Mouse (Mus musculus) forebrain, embryonic 12.5 days (tissue): ENCODE data around the gene Prkce. TPM values are rescaled to one million over a fixed set of nuclear protein-coding genes. Genes with fewer than 3 reads are reported as not detected.

Experiments
- ATAC-seq: fragments of 200-750 bp; cut with Nextera tagmentation; 2 replicates; pipeline ENCODE4 v1.8.0; 2017; ENCODE audit warnings: moderate TSS enrichment; ENCODE audit not compliant: low FRiP score
- H3K27ac ChIP-seq: fragments of 300-500 bp; sonication (generic); 2 replicates; pipeline ENCODE4 v1.5.1; 2016; ENCODE audit warnings: mild to moderate bottlenecking
- H3K27me3 ChIP-seq: fragments of 300-500 bp; sonication (generic); 2 replicates; pipeline ENCODE4 v1.6.1; 2016; ENCODE audit warnings: mild to moderate bottlenecking
- H3K36me3 ChIP-seq: fragments of 300-500 bp; sonication (generic); replicated peaks from 2 replicates; pipeline ENCODE4 v1.6.1; 2016; ENCODE audit warnings: mild to moderate bottlenecking
- H3K4me1 ChIP-seq: fragments of 300-500 bp; sonication (generic); 2 replicates; pipeline ENCODE4 v1.6.1; 2016
- H3K4me2 ChIP-seq: fragments of 300-500 bp; sonication (generic); 2 replicates; pipeline ENCODE4 v1.6.1; 2016; ENCODE audit warnings: mild to moderate bottlenecking, moderate library complexity
- H3K4me3 ChIP-seq: fragments of 300-500 bp; sonication (generic); replicated peaks from 2 replicates; pipeline ENCODE4 v1.5.1; 2016; ENCODE audit warnings: mild to moderate bottlenecking
- H3K9ac ChIP-seq: fragments of 300-500 bp; sonication (generic); 2 replicates; pipeline ENCODE4 v1.6.1; 2016; ENCODE audit warnings: mild to moderate bottlenecking
- H3K9me3 ChIP-seq: fragments of 300-500 bp; sonication (generic); 2 replicates; pipeline ENCODE4 v1.6.1; 2016
- WGBS: fragments of 180-500 bp; shearing (Covaris S2); methylation state at CpG from one replicate; pipeline ENCODE4 v1.1.7; 2016; 5-methylcytosine and 5-hydroxymethylcytosine counted together
- polyA plus RNA-seq: library from polyadenylated mRNA; unstranded; fragments of >200 nt; fragmentation: Nextera tagmentation; extraction: Ambion mirVana; gene quantifications from 2 replicates; pipeline ENCODE4 v1.2.1, GENCODE M21; 2016

Prkce gene
- polyA plus RNA-seq, 1 experiment from 2014 or later: 6.0 TPM

DNA sequence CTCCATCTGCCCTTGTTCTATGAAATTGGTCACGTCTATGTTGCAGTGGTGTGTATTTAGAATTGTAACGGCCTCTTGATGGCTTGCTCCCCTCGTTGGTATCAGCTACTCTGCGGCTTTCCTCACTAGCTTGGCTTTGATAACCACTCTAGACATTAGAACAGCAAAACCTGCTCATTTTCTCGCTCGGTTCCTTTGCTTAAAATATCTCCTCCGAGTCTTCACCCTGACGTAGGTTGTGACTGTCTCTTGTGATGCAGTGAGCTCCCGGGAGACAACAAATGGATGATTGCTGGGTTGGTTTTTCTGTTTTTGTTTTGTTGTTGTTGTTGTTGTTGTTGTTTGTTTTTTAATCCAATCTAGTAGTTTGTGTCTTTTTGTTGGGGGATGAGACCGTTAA, 361.4 kb downstream of the Prkce start:
- H3K27me3 ChIP-seq: no peaks in the 10 kb centered on the region
- no peak for ATAC-seq
- H3K27ac ChIP-seq: no peak overlapping the region
- H3K9ac ChIP-seq: no peak overlapping the region
- H3K4me2 ChIP-seq: no peak overlapping the region
- H3K9me3 ChIP-seq: no peaks in the 10 kb centered on the region
- no peaks in the 10 kb centered on the region for H3K36me3 ChIP-seq
- H3K4me1 ChIP-seq: peaks cover 6% of the 10 kb centered on the region; the same call in 1 of the 2 replicates
- H3K4me3 ChIP-seq: no peak overlapping the region
- WGBS: 91% methylated on average over 10 of the region's 10 CpGs

DNA sequence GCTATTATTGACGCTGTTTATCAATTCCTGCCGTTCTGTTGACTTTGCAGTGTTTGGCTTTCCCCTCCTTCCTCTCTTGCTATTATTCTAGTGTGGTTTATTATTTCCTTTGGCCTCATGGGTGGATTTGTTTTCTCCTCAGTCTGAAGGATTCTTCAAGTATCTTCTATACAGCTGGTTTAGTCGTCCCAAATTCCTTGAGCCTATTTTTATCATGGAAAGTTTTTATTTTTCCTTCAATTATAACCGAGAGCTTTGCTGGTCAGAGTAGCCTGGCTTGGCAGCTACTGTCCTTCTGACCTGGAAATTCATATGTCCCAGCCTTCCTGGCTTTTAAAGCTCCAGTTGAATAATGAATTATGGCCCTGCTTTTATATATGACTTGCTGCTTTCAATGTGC, 361.8 kb downstream of the Prkce start:
- H3K27me3 ChIP-seq: no peaks in the 10 kb centered on the region
- no peak overlapping the region for H3K27ac ChIP-seq
- H3K4me3 ChIP-seq: no peak overlapping the region
- WGBS: 90% methylated on average over 4 of the region's 4 CpGs
- peaks cover 6% of the 10 kb centered on the region; the same call in 1 of the 2 replicates for H3K4me1 ChIP-seq
- H3K36me3 ChIP-seq: no peaks in the 10 kb centered on the region
- H3K9me3 ChIP-seq: no peaks in the 10 kb centered on the region
- no peak for ATAC-seq
- H3K9ac ChIP-seq: no peak overlapping the region
- no peak overlapping the region for H3K4me2 ChIP-seq

DNA sequence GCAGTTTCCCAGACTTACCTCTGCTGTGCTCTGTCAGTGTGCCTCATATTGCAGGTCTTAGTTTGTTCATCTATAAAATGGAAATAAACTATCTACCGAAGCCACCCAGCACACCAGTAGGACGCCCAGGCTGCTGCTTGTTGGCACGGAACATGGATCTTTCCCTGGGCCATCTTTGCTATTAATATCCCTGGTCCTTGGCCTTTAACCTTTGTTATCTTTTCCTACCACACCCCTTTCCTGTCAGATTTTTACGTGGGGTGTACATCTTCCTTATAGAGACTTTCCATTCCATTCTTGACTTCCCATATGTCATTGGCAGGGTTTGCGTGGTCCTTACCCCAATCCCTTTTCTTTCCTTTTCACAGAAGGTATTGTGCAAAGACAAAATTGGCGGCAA, 363.6 kb downstream of the Prkce start:
- 88% methylated on average over 6 of the region's 6 CpGs for WGBS
- Histone ChIP-seq H3K27me3 (no peaks in the 10 kb centered on the region), H3K4me3 (no peak overlapping the region), H3K36me3 (no peaks in the 10 kb centered on the region), H3K4me1 (peaks cover 6% of the 10 kb centered on the region; the same call in 1 of the 2 replicates), H3K9me3 (no peaks in the 10 kb centered on the region), H3K9ac (no peak overlapping the region), H3K27ac (no peak overlapping the region), H3K4me2 (no peak overlapping the region)
- ATAC-seq: no peak

DNA sequence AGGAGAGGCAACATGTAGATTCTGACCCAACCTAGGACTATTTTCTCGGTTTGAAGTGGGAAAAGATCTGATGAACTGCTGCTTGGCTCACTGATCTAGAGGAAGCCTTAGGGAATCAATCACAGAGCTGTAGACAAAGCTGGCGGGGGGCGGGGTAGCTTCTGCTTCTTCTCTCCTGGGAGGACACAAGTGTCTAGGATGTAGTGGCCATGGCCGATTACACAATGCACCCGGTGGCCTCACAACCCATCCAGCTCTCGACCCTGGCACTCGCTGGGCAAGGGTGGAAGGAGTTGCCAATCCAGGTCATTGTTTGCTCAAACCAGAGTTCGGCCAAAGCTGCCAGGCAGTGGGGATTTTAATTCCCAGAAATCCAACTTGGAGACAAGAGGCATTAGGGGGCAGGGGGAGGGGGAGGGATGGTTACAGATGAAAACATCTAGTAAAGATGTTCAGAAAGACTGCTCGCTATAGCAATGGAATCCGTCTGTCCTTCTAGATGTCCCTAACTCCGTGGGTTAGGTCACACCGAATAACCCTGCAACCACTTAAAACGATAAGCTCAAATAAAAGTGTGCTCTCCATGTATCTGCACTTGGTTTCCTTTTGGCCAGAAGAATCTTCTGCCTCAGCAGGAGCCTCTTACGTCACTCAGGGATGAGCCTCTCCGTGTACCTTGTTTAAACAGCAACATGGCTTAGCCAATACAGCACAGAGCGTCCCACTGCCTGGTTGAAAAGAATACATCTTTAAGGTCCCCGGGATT, 365.4 kb downstream of the Prkce start:
- Histone ChIP-seq H3K9ac (no peak overlapping the region), H3K27ac (no peak overlapping the region), H3K27me3 (no peaks in the 10 kb centered on the region), H3K9me3 (no peaks in the 10 kb centered on the region), H3K4me2 (no peak overlapping the region), H3K4me3 (no peak overlapping the region), H3K4me1 (peaks cover 12% of the 10 kb centered on the region; the same call in 1 of the 2 replicates), H3K36me3 (no peaks in the 10 kb centered on the region)
- ATAC-seq: no peak
- 78% methylated on average over 17 of the region's 17 CpGs for WGBS

DNA sequence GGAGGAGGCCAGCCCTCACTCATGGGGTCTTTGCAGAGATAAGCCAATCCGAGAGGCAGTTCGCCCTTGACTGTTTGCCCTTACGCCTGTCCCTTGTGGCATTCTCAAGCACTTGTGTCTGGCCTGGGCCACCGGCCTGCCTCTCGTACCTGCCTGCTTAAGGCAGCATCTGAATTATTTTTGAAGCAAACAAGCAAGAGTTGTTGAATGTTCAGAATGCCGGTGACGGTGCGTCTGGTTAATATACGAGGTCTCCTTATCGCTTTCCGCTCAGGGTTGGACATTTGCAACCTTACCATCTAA, 365.9 kb downstream of the Prkce start:
- Histone ChIP-seq H3K4me1 (peaks cover 12% of the 10 kb centered on the region; the same call in 1 of the 2 replicates), H3K9ac (no peak overlapping the region), H3K9me3 (no peaks in the 10 kb centered on the region), H3K4me3 (no peak overlapping the region), H3K27me3 (no peaks in the 10 kb centered on the region), H3K27ac (no peak overlapping the region), H3K36me3 (no peaks in the 10 kb centered on the region), H3K4me2 (no peak overlapping the region)
- 89% methylated on average over 11 of the region's 11 CpGs for WGBS
- no peak for ATAC-seq

DNA sequence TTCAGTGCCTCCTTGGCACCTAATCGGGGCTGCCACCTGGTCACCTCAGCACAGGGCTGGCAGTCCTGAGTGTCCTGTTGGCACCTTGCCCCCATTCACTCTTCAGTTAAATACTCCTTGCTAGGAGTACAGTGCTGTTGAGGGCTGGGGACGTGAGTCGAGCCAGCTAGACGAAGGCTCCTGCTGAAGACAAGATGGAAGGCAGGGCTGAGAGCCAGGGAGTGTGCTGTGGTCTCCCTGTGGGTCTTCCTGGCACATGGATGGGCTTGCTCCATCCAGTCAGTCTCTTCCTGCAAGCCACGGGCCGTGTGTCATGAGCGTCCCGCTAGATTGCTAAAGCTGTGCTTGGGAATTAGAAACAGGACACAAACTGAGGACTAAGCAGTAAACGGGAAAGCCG, 367.5 kb downstream of the Prkce start:
- Histone ChIP-seq H3K4me3 (no peak overlapping the region), H3K4me1 (peaks cover 12% of the 10 kb centered on the region; the same call in 1 of the 2 replicates), H3K27me3 (no peaks in the 10 kb centered on the region), H3K4me2 (no peak overlapping the region), H3K9ac (no peak overlapping the region), H3K27ac (no peak overlapping the region), H3K36me3 (no peaks in the 10 kb centered on the region), H3K9me3 (no peaks in the 10 kb centered on the region)
- ATAC-seq: no peak
- WGBS: 83% methylated on average over 10 of the region's 10 CpGs

DNA sequence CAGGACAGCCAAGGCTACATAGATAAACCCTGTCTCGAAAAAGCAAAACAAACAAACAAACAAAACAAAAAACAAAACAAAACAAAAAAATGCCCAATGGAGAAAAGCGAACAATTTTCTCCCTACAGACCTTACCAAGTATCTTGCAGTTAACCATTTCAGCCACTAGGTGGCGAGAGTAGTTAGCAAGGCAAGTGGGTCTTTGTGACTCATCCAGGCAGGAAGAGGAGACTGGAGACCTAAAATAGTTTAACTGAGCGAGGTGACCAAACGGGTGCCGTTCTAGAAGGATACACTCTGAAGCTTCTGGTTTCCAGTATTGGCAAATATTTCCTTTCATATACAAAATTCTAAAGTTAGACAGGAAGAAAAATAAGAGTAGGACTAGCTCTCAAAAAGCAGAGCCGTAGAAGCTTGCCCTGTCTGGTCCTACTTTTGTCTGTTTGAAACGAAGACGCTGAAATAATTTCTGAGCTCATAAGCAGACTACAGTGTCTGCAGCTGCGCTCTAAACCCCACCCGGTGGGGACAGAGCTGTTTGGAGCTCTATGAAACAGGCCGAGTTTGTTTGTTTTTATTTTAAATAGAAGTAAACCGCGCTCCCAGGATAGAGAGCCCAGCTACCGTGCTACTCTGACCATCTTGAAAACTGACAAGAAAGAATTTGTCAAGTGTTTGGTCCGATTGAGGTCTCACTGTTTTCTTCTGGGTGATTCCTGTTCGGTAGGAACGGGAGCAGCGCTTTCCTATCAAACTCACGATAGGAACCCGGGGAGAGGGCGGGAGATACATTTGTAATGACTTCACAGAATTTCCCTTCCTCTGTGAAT, 368.5 kb downstream of the Prkce start:
- no peaks in the 10 kb centered on the region for H3K36me3 ChIP-seq
- H3K9ac ChIP-seq: no peak overlapping the region
- no peaks in the 10 kb centered on the region for H3K27me3 ChIP-seq
- 51% methylated on average over 22 of the region's 22 CpGs for WGBS
- no peaks in the 10 kb centered on the region for H3K9me3 ChIP-seq
- H3K4me3 ChIP-seq: no peak overlapping the region
- no peak overlapping the region for H3K27ac ChIP-seq
- peak; percentile 65; the same call in 1 of the 2 replicates for ATAC-seq
- peaks cover 12% of the 10 kb centered on the region; the same call in 1 of the 2 replicates for H3K4me1 ChIP-seq
- peak overlapping the region; percentile 25 for H3K4me2 ChIP-seq

DNA sequence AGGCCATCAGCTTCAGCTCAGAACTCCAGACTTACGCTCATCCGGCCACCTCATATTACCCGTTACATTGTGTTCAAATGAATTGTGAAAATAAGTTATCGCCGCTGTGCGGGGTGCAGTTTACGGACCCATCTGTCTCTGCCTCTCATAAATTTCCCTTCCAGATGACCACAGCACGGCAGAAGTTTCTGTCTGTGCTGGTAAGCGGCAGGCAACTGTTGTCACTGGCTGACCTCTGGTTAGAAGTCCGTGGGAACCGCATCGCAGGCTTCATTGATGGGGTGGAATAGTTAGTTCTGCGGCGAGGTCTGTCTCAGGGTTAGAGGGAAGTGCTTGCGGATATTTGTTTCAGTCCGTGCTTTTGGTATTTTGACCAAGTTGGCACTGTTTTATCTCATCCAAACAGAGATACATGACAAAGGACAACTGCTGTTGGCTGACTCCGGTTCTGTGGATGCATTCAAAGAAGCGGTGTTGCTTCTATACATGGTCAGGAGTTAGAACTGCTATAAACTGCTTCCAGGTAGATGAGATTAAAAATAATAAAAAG, 372.4 kb downstream of the Prkce start:
- Histone ChIP-seq H3K27ac (no peak overlapping the region), H3K4me3 (no peak overlapping the region), H3K9ac (no peak overlapping the region), H3K4me1 (peaks cover 6% of the 10 kb centered on the region; the same call in 1 of the 2 replicates), H3K36me3 (no peaks in the 10 kb centered on the region), H3K9me3 (no peaks in the 10 kb centered on the region), H3K4me2 (no peak overlapping the region), H3K27me3 (no peaks in the 10 kb centered on the region)
- ATAC-seq: no peak
- 93% methylated on average over 18 of the region's 18 CpGs for WGBS

DNA sequence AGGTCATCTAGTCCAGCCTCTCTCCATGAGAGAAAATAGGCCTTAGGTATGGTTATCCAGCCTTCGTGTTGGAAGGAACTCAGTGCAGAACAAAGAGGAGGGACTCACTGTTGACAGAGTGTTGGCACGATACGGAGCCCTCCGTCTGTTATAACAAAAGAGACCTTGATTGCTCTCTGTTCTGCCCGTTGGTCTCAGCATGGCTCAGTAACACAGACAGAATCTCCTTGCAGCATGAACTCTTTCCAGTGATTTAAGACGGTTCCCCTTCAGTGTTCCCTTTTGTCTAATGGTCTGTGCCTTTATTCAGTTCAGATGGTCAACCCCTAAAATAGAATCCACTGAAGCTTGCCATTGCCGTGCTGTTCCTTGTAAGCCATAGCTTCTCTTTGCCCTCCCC, 378.9 kb downstream of the Prkce start:
- Histone ChIP-seq H3K9me3 (no peaks in the 10 kb centered on the region), H3K4me2 (no peak overlapping the region), H3K27ac (no peak overlapping the region), H3K4me3 (no peak overlapping the region), H3K27me3 (no peaks in the 10 kb centered on the region), H3K4me1 (no peaks in the 10 kb centered on the region), H3K36me3 (no peaks in the 10 kb centered on the region), H3K9ac (no peak overlapping the region)
- ATAC-seq: no peak
- WGBS: 63% methylated on average over 7 of the region's 7 CpGs

DNA sequence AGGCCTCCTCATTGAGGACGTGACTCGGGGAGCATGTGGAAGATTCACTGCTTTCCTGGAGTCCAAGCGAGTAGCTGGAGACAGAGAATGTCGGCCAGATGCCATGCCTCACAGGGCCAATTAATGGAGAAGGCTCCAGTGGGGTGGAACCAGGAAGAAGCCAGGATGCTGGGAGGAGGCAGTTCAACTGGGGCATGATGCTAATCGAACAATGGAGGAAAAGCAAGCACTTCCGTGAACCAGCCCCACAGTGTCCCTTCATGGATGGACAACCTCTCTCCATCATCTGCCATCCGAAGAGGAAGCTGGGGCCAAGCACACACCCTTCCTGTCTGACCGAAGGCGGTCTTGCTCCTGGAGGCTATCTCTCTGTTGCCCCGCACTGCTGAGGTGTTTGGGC, 381.5 kb downstream of the Prkce start:
- Histone ChIP-seq H3K4me1 (no peaks in the 10 kb centered on the region), H3K4me2 (no peak overlapping the region), H3K4me3 (no peak overlapping the region), H3K9ac (no peak overlapping the region), H3K27me3 (no peaks in the 10 kb centered on the region), H3K9me3 (no peaks in the 10 kb centered on the region), H3K27ac (no peak overlapping the region), H3K36me3 (no peaks in the 10 kb centered on the region)
- ATAC-seq: no peak
- 91% methylated on average over 10 of the region's 10 CpGs for WGBS

DNA sequence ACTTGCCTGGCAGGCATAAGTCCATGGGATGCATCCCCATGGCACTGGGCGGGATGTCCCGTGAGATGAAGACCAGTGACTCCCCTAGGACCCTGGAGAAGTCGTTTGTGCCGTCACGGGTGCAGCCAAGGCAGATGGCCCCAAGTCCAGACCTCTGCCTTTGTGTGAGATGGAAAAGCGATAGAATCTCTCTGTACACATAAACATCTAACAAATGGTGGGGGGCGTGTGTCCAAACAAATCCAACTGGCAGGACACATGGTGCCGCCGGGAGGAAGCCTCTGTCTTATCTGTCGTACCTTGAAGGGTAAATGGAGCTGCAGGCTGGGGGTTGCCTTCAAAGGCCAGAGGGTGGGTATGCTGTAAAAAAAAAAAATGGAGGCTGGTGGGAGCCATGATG, 384.0 kb downstream of the Prkce start:
- no peaks in the 10 kb centered on the region for H3K27me3 ChIP-seq
- H3K27ac ChIP-seq: no peak overlapping the region
- no peak overlapping the region for H3K9ac ChIP-seq
- H3K36me3 ChIP-seq: no peaks in the 10 kb centered on the region
- no peaks in the 10 kb centered on the region for H3K4me1 ChIP-seq
- no peaks in the 10 kb centered on the region for H3K9me3 ChIP-seq
- H3K4me3 ChIP-seq: no peak overlapping the region
- no peak for ATAC-seq
- 95% methylated on average over 10 of the region's 10 CpGs for WGBS
- H3K4me2 ChIP-seq: no peak overlapping the region

DNA sequence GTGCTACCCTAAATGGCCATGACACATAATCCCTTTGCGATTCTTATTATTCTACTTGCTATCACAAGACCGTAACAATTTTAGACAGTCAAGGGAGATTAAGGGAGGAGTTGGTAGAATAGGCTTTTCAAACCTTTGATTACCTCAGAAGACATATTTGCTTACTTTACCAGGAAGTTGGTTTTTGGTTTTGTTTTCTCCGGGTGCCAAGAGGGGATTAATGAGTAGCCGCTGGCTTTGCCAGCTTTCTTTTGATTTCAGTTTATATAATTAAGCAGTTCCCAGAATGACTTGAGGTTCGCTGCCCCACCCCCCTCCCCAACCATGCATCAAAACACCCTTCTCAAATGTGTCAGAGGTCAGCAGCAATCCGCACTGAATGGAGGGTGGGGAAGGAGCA, 384.4 kb downstream of the Prkce start:
- Histone ChIP-seq H3K27me3 (no peaks in the 10 kb centered on the region), H3K4me3 (no peak overlapping the region), H3K9ac (no peak overlapping the region), H3K4me1 (no peaks in the 10 kb centered on the region), H3K4me2 (no peak overlapping the region), H3K27ac (no peak overlapping the region), H3K9me3 (no peaks in the 10 kb centered on the region), H3K36me3 (no peaks in the 10 kb centered on the region)
- WGBS: 59% methylated on average over 6 of the region's 6 CpGs
- ATAC-seq: no peak
